Mouse (Mus musculus): ENCODE measurements around the gene Rbx1.

DNA sequence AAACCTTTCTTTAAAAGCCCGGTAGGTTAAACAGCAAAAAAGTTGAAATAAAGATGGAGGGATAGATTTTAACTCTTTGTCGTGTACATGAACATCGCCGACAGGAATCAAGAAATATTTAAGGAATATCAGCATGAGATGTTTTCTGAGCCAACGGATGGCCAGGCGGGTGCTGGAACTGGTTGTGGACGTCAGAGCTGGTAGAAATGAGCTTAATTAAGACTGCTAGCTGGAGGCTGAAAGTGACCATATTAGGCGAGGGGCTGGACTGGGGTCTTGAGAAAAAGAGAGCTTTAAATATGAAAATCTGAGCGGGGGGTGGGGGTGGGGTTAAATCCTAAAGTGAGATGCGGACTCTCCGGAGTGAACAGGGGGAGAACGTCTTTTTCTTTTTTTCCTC lies 57.8 kb downstream of the Rbx1 start:
- TF ChIP-seq CTCF (conservative IDR thresholded peaks at IDR 0.05 in 1 of 2, IDR thresholded peaks at IDR 0.05 in 1 of 2; ENCODE audit: low read depth in 2 of 2, low read length in 2 of 2) (no peak), POLR2A (IDR thresholded peaks at IDR 0.05; ENCODE audit: low read depth, low read length) (no peak), SIN3A (IDR thresholded peaks at IDR 0.05; ENCODE audit: low read length) (no peak), MYC (IDR thresholded peaks at IDR 0.05; ENCODE audit: low read depth, low read length) (no peak), SMC3 (IDR thresholded peaks at IDR 0.05; ENCODE audit: low read depth, low read length) (no peak), USF2 (conservative IDR thresholded peaks at IDR 0.05; ENCODE audit: low read depth, low read length) (no peak), POLR2AphosphoS2 (IDR thresholded peaks at IDR 0.05; ENCODE audit: low read depth, low read length) (no peak)

Data from CH12.LX (cell line).